Mouse (Mus musculus): ENCODE measurements around the gene Zfp512. TPM values are rescaled to one million over a fixed set of nuclear protein-coding genes. Genes with fewer than 3 reads are reported as not detected.
A peak's percentile ranks its signal among the peaks of the same experiment; 100 is the strongest.
"Not testable (repeated sequence)": the region's sequence is repeated elsewhere in the genome, so short reads cannot be mapped to it uniquely, and the experiment has no call there.

The Zfp512 gene
- polyA plus RNA-seq, 1 experiment from 2014 or later, result 76.5 TPM

GRCm38 (mm10) chr5:31492031-31492430 lies 39.8 kb downstream of the Zfp512 start:
- H3K9me3 ChIP-seq, result 0 out of 2 replicates have a peak, but pooled peaks cover 3% of the 10 kb centered on the region
- DNase-seq (ENCODE audit: low spot score), result no peak
- 63% methylated on average over 1 of the region's 1 CpGs for WGBS
- no peak overlapping the region for H3K27ac ChIP-seq (replicated peaks)
- H3K36me3 ChIP-seq (replicated peaks), result peaks cover 12% of the 10 kb centered on the region
- no peak overlapping the region for H3K4me3 ChIP-seq
- H3K27me3 ChIP-seq (replicated peaks; ENCODE audit: low read depth, poor library complexity, severe bottlenecking), result no peaks in the 10 kb centered on the region
- peaks cover 9% of the 10 kb centered on the region for H3K4me1 ChIP-seq

GRCm38 (mm10) chr5:31494513-31495297 lies 42.5 kb downstream of the Zfp512 start, which contains the start of gene Gpn1:
TSS of gene Gpn1 (plus strand) at chr5:31494741.
- peaks cover 9% of the 10 kb centered on the region for H3K4me1 ChIP-seq
- under 1% methylated on average over 49 of the region's 49 CpGs for WGBS
- H3K36me3 ChIP-seq (replicated peaks), result peaks cover 38% of the 10 kb centered on the region
- no peaks in the 10 kb centered on the region for H3K27me3 ChIP-seq (replicated peaks; ENCODE audit: low read depth, poor library complexity, severe bottlenecking)
- H3K4me3 ChIP-seq, result peak within 1 kb of the TSS; percentile 78
- H3K9me3 ChIP-seq, result 0 out of 2 replicates have a peak, but pooled peaks cover 3% of the 10 kb centered on the region
- peak; percentile 93 for DNase-seq (ENCODE audit: low spot score)
- H3K27ac ChIP-seq (replicated peaks), result peak within 1 kb of the TSS; percentile 83

- Histone ChIP-seq H3K27ac (replicated peaks) (no peak overlapping the region), H3K9me3 (no peaks in the 10 kb centered on the region), H3K4me3 (no peak overlapping the region), H3K4me1 (no peaks in the 10 kb centered on the region), H3K36me3 (replicated peaks) (peaks cover 99% of the 10 kb centered on the region), H3K27me3 (replicated peaks; ENCODE audit: low read depth, poor library complexity, severe bottlenecking) (no peaks in the 10 kb centered on the region)
- WGBS, result 93% methylated on average over 10 of the region's 10 CpGs
- no peak for DNase-seq (ENCODE audit: low spot score)
Measured at GRCm38 (mm10) chr5:31504843-31505242, 52.6 kb downstream of the Zfp512 start.

DNA sequence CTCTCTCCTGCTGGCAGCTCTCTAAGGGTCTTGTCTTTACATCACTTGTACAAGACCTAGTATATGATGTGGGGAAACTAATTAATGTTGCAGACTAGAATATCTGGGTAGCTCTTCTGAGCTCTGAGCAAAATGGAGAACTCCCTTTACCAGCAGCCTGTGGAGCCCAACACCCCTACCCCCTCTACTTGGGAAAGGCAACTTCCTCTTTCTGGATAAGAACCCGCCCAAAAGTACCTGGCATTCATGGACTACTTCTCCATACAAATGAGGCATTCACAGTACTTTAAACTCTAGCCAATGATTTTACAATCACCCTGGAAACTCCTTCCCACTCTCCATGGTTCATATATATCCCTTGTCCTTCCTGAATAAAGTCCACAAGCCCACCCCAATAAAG lies 60.2 kb downstream of the Zfp512 start:
- peaks cover 99% of the 10 kb centered on the region for H3K36me3 ChIP-seq (replicated peaks)

GRCm38 (mm10) chr5:31520556-31520955 lies 68.3 kb downstream of the Zfp512 start:
- WGBS, result 94% methylated on average over 6 of the region's 6 CpGs
- peaks cover 71% of the 10 kb centered on the region for H3K36me3 ChIP-seq (replicated peaks)

More for the DNA sequence above, 60.2 kb downstream of the Zfp512 start:
- no peak for DNase-seq (ENCODE audit: low spot score)
- WGBS, result 83% methylated on average over 1 of the region's 1 CpGs
- H3K4me1 ChIP-seq, result no peaks in the 10 kb centered on the region
- no peak overlapping the region for H3K27ac ChIP-seq (replicated peaks)
- no peaks in the 10 kb centered on the region for H3K27me3 ChIP-seq (replicated peaks; ENCODE audit: low read depth, poor library complexity, severe bottlenecking)
- H3K4me3 ChIP-seq, result no peak overlapping the region
- H3K9me3 ChIP-seq, result no peaks in the 10 kb centered on the region

GRCm38 (mm10) chr5:31526354-31527116 lies 74.3 kb downstream of the Zfp512 start, which contains the start of gene Slc4a1ap:
TSS of gene Slc4a1ap (plus strand) at chr5:31526995.
- Histone ChIP-seq H3K9me3 (no peaks in the 10 kb centered on the region), H3K27me3 (replicated peaks; ENCODE audit: low read depth, poor library complexity, severe bottlenecking) (no peaks in the 10 kb centered on the region), H3K4me1 (peaks cover 20% of the 10 kb centered on the region), H3K4me3 (peak within 1 kb of the TSS; percentile 99), H3K36me3 (replicated peaks) (peaks cover 46% of the 10 kb centered on the region), H3K27ac (replicated peaks) (peak within 1 kb of the TSS; percentile 93)
- peak; percentile 79 for DNase-seq (ENCODE audit: low spot score)
- WGBS, result under 1% methylated on average over 28 of the region's 28 CpGs

More at GRCm38 (mm10) chr5:31520556-31520955, 68.3 kb downstream of the Zfp512 start:
- H3K4me3 ChIP-seq, result no peak overlapping the region
- no peak for DNase-seq (ENCODE audit: low spot score)
- no peaks in the 10 kb centered on the region for H3K27me3 ChIP-seq (replicated peaks; ENCODE audit: low read depth, poor library complexity, severe bottlenecking)
- H3K9me3 ChIP-seq, result no peaks in the 10 kb centered on the region
- peaks cover 2% of the 10 kb centered on the region for H3K4me1 ChIP-seq
- no peak overlapping the region for H3K27ac ChIP-seq (replicated peaks)

GRCm38 (mm10) chr5:31527117-31527680 lies 75.0 kb downstream of the Zfp512 start:
- Histone ChIP-seq H3K36me3 (replicated peaks) (peaks cover 46% of the 10 kb centered on the region), H3K27ac (replicated peaks) (peak overlapping the region; percentile 93), H3K4me3 (peak overlapping the region; percentile 99), H3K9me3 (no peaks in the 10 kb centered on the region), H3K27me3 (replicated peaks; ENCODE audit: low read depth, poor library complexity, severe bottlenecking) (no peaks in the 10 kb centered on the region), H3K4me1 (peaks cover 20% of the 10 kb centered on the region)
- WGBS, result 4% methylated on average over 40 of the region's 40 CpGs
- DNase-seq (ENCODE audit: low spot score), result no peak

DNA sequence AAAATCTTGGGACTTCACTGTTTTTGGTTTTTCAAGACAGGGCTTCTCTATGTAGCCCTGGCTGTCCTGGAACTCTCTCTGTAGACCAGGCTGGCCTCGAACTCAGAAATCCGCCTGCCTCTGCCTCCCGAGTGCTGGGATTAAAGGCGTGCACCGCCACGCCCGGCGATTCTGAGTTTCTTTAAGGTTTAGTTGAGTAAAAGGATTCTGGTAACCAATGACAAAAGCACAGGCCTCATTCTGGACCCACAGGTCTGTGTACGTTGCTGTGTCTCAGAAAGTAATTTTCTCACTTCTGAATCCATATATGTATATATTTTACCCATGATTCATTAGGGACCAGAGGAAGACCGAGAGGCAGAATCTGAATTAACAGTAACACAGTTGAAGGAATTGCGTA lies 75.5 kb downstream of the Zfp512 start, which contains the start of gene Supt7l:
Supt7l (minus strand) TSS at position 101 of the 400 bp plus-strand sequence.
- not testable (repeated sequence) for DNase-seq (ENCODE audit: low spot score); H3K27me3 ChIP-seq (replicated peaks; ENCODE audit: low read depth, poor library complexity, severe bottlenecking); H3K9me3 ChIP-seq
- 82% methylated on average over 11 of the region's 11 CpGs for WGBS
- peaks cover 20% of the 10 kb centered on the region for H3K4me1 ChIP-seq
- H3K4me3 ChIP-seq, result peak within 1 kb of the TSS; percentile 99
- peak within 1 kb of the TSS; percentile 93 for H3K27ac ChIP-seq (replicated peaks)
- H3K36me3 ChIP-seq (replicated peaks), result peaks cover 46% of the 10 kb centered on the region

DNA sequence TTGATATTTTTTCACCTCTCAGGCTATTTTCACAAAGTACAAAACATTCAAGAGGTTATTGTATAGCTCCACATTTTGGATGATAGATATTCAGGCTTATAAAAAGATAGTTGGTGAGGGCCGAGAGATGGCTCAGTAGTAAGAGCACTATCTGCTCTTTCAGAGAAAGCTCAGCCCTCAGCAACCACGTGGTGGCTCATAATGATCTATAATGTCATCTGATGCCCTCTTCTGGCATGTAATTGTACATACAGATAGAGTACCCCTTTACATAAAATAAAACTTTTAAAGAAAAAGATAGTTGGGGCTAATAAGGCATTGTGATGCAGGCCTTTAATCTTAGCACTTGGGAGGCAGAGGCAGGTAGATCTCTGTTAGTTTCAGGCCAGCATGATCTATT lies 76.3 kb downstream of the Zfp512 start:
- no peak overlapping the region for H3K27ac ChIP-seq (replicated peaks)
- H3K4me3 ChIP-seq, result peak overlapping the region; percentile 99; the same call in 1 of the 2 replicates
- H3K36me3 ChIP-seq (replicated peaks), result peaks cover 51% of the 10 kb centered on the region
- no peaks in the 10 kb centered on the region for H3K27me3 ChIP-seq (replicated peaks; ENCODE audit: low read depth, poor library complexity, severe bottlenecking)
- DNase-seq (ENCODE audit: low spot score), result no peak
- H3K9me3 ChIP-seq, result no peaks in the 10 kb centered on the region
- peaks cover 20% of the 10 kb centered on the region for H3K4me1 ChIP-seq
- 68% methylated on average over 2 of the region's 2 CpGs for WGBS

Other genes with a start within 250 kb of the Zfp512 start
- gene Ppm1g, start 231.7 kb upstream of the Zfp512 start, polyA plus RNA-seq (2016; fragmentation: Nextera tagmentation; extraction: Ambion mirVana), result 185 and 197 TPM in 2 replicates
- gene Nrbp1, start 211.6 kb upstream of the Zfp512 start, polyA plus RNA-seq (2016; fragmentation: Nextera tagmentation; extraction: Ambion mirVana), result 140 and 143 TPM in 2 replicates
- gene Gm9970, start 211.2 kb upstream of the Zfp512 start, polyA plus RNA-seq (2016; fragmentation: Nextera tagmentation; extraction: Ambion mirVana), result 0.40 TPM in 1 of 2 replicates, not detected in the other
- 16.8 and 21.2 TPM in 2 replicates for gene Krtcap3, start 200.7 kb upstream of the Zfp512 start, polyA plus RNA-seq (2016; fragmentation: Nextera tagmentation; extraction: Ambion mirVana)
- 37.3 and 39.2 TPM in 2 replicates for gene Ift172, start 161.3 kb upstream of the Zfp512 start, polyA plus RNA-seq (2016; fragmentation: Nextera tagmentation; extraction: Ambion mirVana)
- gene Fndc4, start 156.4 kb upstream of the Zfp512 start, polyA plus RNA-seq (2016; fragmentation: Nextera tagmentation; extraction: Ambion mirVana), result 54.6 and 57.1 TPM in 2 replicates
- gene Gckr, start 155.0 kb upstream of the Zfp512 start, polyA plus RNA-seq (2016; fragmentation: Nextera tagmentation; extraction: Ambion mirVana), result 0.19 and 0.29 TPM in 2 replicates
- gene 4930548H24Rik, start 33.3 kb downstream of the Zfp512 start, polyA plus RNA-seq (2016; fragmentation: Nextera tagmentation; extraction: Ambion mirVana), result 0.11 and 0.16 TPM in 2 replicates
- gene Gpn1, start 42.3 kb downstream of the Zfp512 start, polyA plus RNA-seq (2016; fragmentation: Nextera tagmentation; extraction: Ambion mirVana), result 110 and 113 TPM in 2 replicates
- gene Slc4a1ap, start 74.6 kb downstream of the Zfp512 start, polyA plus RNA-seq (2016; fragmentation: Nextera tagmentation; extraction: Ambion mirVana), result 32.2 and 33.1 TPM in 2 replicates
- gene Supt7l, start 75.4 kb downstream of the Zfp512 start, polyA plus RNA-seq (2016; fragmentation: Nextera tagmentation; extraction: Ambion mirVana), result 29.3 and 29.6 TPM in 2 replicates
- 237 and 243 TPM in 2 replicates for gene Mrpl33, start 144.5 kb downstream of the Zfp512 start, polyA plus RNA-seq (2016; fragmentation: Nextera tagmentation; extraction: Ambion mirVana)
- 4.1 and 4.9 TPM in 2 replicates for gene Rbks, start 245.2 kb downstream of the Zfp512 start, polyA plus RNA-seq (2016; fragmentation: Nextera tagmentation; extraction: Ambion mirVana)
- 47.0 and 51.7 TPM in 2 replicates for gene Babam2, start 245.3 kb downstream of the Zfp512 start, polyA plus RNA-seq (2016; fragmentation: Nextera tagmentation; extraction: Ambion mirVana)